Mouse (Mus musculus): ENCODE data around the gene Atp6v1fnb.

Gene Atp6v1fnb

DNA sequence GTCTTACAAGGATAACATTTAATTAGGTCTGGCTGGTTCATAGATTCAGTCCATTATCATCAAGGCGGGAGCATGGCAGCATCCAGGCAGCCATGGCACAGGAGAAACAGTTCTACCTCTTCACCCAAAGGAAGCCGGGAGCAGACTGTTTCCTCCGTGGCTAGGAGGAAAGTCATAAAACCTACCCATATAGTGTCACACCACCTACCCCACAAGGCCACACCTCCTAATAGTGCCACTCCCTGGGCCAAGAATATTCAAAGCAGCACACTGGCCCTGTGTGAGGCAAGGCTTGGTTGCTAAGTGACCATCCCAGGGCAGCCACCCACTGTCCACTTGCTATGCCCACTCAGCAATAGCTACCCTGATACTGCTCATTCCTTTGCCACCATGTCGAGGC is at the start of gene Atp6v1fnb:
Atp6v1fnb (plus strand) TSS at position 301 of the 400 bp plus-strand sequence.
- no peak for DNase-seq (ENCODE audit: low read depth, low spot score)

DNA sequence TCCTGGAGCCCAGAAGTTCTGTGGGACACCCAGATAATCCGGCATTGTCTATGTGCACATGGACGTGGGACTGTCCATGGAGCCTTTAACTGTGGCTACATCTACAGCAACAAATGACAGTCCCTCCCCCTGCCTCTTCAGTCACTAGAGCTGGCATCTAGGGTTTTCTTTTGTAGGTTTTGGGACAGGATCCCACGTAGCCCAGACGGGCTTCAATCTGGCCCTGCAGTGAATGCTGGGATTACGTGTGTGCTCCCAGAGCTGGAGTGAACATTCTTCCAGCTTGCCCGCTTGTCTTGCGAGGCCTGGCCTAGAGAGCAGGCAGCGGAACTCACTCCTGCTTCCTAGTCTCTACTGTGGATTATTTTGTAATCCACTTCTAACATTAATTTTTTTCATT is 46.1 kb upstream of the Atp6v1fnb start:
- DNase-seq (ENCODE audit: low read depth, low spot score): no peak

DNA sequence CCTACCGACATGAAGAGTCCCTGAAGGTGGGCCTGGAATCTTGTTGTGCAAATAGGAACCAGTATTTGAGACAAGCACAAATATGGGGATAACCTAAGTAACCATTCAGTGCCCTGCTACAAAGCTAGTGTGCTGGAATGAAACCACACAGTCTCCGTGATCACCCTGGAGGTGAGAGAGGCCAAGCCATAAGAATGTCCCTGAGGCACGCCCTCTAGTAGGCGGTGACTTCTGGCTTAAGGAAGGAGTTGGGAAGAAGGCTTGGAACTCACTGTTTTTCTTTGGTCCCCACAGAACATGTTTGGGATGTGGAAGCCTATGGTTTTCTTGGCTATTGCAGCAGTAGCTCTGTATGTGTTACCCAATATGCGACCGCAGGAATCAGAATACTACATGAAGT is 44.9 kb upstream of the Atp6v1fnb start:
- peak; percentile 36 for DNase-seq (ENCODE audit: low read depth, low spot score)

DNA sequence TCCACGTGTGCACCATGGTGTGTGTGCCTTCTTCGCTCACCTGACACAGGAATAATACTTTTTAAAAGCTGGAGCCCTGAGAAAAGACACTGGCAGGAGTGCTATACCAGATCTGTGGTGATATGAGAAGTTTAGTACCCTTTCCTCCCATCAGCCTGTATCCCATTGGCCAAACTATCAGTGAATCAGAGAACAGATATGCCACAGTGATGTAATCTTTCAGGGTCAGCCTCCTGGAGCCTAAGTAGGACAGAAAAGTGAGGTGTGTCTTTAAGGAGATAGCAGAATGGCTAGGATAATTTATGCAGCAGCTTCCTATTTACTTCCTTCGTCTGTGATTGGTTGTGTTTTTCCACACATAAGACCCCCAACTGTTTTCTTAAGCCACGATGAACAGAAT is 43.1 kb upstream of the Atp6v1fnb start:
- DNase-seq (ENCODE audit: low read depth, low spot score): peak; percentile 72

DNA sequence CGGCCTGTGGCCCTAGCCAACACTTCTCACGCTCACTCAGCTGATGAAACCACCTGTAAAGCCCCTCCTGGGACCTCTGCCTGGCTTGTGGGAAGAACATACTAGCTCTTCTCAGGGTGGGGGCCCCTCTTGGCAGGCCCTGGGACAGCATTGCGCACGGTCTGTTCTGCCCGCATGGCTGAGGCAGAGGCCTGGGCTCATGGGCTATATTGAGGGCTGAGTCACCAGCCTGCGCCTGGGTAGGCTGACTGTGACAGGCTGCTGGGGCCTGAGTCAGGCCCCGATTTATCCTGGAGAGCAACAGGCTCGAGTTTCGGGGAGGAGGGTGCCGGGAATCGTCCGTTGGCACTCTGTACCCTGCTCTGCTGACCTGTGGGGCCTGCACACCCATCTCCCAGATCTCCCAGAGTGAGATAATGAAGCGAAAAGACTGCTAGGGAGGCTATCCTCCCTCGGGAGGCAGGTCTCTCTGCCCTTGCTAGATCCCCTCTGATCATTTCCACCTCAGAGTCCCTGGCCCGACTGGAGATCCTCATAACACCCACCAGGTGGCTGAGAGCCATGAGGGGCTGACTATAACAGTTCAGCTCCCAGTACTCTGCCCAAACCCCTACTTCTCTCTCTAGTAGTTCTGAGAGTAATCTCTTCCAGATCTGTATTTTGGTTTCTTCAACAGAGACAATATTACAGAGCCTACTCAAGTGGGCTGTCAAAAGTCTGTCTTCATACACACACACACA is 40.4 kb upstream of the Atp6v1fnb start:
- DNase-seq (ENCODE audit: low read depth, low spot score): peak; percentile 88

DNA sequence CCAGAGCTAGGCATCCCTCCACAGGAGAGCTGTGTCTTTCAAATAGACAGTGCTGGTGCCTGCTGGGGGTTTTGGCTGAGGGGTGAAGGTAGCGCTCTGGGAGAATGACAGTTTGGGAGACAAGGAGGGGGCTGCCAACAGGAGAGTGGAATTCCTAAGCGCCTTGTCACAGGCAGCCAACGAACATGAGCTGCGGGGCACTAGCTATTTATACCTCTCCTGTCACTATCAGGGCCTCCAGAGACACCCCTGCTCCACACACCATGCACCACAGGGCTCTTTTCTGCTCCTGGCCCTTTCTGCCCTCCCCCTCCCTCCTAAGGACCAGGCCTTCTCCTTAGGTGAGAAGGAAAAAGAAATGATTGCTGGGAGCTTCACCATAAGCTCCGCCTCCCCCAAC is 39.8 kb upstream of the Atp6v1fnb start:
- DNase-seq (ENCODE audit: low read depth, low spot score): peak; percentile 81

DNA sequence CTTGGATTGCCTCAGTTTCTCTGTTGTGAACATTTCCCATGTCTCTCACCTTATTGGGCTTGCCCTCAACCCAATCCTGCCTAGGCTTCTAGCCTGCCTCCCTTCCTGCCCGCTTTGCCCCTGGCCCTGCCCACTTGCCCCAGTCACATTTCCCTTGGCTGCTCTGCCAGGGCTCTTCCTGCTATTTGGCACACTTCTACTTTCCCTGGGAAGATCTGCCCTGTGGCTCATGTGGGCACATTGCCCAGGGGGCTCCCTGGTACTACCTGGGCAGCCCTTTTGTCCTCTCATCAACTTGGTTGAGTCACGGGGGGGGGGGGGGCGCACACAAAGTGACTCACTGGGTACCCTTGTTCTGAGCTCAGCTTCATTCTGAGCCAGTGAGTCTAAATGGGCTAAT is 39.1 kb upstream of the Atp6v1fnb start:
- peak; percentile 75 for DNase-seq (ENCODE audit: low read depth, low spot score)

DNA sequence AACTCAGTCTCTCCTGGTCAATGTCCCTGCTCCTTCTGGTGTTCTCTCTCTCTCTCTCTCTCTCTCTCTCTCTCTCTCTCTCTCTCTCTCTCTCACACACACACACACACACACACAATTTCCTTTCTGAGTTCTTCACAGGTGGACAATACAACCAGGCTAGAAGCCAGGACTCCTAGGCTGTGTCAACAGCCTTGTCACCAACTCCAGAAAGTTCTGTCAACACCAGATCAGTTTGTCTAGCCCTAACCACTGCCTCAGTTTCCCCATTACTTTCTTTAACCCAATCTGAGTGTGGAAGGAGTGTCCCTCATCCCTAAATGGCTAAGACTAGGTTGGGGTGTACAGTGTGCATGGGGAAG is 38.6 kb upstream of the Atp6v1fnb start:
- peak; percentile 66 for DNase-seq (ENCODE audit: low read depth, low spot score)

DNA sequence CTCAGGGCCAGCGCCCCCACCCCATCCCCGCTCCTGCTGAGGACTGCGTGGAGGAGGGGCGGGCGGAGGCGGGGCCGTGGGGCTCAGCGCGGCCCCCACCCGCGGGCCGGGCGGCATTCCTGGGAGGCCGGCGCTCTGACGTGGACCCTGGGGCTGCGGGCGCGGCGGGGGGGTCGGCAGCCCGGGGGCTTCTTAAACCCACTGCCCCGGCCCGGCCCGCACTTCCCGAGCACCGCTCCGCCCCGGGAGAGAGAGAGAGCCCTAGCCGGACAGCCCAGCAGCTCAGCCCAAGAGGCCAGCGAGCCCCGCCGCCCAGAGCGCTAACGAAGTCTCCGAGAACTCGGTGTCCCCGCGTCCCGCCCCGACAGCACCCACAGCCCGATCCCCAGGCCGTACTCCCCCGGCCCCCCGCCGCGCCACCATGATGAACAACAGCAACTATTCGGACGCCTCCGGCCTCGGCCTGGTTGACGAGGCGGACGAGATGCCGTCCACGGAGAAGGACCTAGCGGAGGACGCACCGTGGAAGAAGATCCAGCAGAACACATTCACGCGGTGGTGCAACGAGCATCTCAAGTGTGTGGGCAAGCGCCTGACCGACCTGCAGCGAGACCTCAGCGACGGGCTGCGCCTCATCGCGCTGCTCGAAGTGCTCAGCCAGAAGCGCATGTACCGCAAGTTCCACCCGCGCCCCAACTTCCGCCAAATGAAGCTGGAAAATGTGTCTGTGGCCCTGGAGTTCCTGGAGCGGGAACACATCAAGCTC is 38.0 kb upstream of the Atp6v1fnb start, which contains the start of gene Flnc:
Flnc (plus strand) TSS at position 219 of the 766 bp plus-strand sequence.
- DNase-seq (ENCODE audit: low read depth, low spot score): peak; percentile 64

DNA sequence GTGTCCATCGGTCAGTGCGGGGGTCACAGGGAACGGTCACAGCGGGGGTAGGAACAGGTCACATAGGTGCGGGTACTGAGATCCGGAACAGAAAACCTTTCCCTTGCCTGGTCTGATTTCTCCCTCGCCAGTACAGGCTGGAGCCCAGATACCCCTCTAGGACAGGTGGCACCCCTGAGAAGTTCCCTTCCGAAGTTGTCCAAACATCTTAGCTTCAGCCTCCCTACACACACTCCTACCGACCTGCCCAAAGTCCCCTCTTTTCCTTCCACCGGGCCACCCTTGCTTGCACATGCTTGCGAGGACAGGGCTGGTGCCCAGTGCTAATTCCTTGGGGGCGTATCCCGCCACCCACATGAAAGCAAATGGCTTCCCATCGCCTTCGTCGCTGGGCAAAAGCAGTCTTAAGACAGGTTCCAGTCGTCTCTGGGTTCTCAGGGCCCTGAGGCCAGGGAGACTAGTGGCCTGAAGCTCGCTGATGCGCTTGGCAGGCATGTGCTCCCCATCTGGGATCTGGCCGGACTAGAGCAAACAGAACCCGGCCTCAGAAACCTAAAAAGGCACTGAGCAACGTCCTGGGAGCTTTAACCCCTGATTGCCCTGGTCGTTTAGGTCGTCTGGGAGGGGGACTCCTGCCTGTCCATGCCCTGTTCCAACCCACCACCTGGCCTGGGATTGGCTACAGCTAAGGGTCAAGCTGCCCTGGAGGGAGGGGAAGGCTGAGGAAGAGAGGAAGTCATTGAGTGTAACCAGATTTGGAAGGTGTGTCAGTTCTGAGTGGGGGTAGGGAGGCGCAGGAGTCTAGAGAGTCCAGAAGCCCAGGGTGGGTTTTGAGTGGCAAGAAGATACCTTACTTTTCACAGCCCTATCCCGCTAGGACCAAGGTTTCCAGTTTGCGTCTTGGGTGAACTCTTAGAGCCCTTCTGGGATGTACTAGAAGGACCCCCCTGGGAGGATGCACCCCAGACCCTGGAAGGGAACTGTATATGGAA is 37.1 kb upstream of the Atp6v1fnb start:
- DNase-seq (ENCODE audit: low read depth, low spot score): peak; percentile 85

DNA sequence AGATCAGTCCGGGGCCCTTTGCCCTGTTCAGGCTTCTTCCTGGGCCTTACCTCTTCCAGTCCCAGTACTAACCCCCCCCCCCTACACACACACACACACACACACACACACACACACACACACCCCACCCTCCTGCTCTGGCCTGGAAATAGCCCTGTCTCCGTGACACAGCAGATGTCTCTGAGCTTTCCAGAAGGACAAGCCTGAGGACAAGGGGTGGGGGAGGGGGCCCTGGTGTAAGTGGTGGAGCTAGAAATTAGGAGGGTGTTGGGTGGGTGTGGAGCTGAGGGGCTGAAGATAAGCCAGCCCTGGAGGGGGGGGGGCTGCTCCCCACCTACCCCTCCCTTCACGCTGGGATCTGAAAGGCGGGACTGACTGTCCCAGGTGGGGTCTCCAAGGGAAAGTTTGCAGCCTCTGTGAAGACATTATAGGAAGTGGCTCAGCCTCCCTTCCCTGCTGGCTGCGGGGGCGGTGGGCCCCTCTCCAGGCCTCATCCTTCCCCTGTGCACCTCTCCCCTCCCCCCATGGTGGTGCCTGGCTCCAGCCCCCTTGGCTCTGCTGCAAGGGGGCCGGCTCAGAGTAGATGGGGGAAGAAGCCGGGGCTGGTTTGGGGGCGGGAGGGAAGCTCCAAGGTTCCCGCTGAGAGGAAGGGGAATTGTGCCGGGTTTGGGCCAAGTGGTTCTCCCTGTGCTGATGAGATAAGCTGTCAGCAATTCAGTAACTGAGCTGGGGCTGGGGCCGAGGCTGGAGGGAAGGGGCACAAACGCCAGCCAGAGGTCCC is 36.1 kb upstream of the Atp6v1fnb start:
- DNase-seq (ENCODE audit: low read depth, low spot score): peak; percentile 82

DNA sequence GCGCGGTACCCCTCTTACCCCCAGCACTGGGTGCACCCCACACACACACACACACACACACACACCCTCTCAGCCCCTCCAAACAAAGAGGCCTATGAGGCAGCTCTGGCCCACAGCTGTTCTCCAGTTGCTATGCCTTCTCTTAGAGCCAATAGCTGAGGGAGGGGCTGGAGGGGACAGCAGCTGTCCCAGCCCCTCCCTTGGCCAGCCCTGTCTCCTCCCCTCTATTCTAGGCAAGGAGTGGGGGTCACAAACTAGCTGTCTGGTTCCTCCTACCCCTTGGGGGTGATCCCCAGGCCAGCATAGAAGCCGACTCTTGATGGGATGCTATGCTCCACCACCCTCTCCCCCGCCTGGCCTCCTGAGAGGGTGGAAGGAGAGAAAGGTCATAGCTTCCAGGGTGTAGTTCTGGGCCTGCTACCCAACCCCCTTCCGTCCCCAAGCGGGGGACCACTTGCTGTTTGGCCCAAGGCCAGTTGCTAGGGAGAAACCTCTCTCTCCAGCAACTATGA is 35.2 kb upstream of the Atp6v1fnb start:
- peak; percentile 64 for DNase-seq (ENCODE audit: low read depth, low spot score)

DNA sequence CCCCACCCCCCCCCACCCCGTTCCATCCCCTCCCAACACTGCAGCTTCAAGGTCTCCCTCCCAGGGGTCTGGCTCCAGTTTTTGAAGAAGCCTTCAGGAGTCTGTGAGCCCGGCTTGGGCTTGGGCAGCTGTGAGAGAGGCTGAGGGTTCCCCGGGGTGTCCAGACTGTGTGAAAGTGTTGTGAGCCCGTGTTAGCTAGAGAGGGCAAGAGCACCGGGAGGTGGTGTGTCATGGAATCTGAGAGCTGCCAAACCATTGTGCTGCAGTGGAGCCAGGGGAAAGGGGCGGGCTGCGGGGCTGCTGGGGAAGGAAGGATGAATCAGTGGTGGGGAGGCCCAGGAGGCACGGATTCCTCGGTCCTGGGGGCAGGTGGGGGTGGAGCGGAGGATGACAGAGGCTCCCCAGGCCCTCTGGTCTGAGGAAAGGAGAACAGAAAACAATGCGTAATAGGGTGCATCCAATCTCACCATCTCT is 34.7 kb upstream of the Atp6v1fnb start:
- peak; percentile 97 for DNase-seq (ENCODE audit: low read depth, low spot score)

DNA sequence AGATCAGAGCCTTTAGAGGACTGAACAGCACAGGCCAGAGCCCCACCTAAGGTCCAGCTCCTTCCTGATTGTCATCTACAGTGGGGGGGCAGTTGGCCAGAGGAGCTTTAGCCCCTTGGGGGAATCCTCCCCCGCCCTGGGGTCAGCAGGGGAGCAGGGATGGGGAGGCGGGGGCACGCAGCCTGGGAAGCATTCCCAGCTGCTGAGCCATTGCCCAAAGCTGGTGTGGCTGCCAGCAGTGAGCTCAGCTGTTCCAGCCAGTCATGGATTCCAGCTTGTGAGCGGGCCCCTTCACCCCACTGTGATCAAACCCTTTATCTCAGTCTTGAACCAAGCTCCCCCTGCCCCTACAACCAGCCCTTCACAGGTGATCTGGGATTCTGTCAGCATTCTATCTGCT is 32.0 kb upstream of the Atp6v1fnb start:
- peak; percentile 37 for DNase-seq (ENCODE audit: low read depth, low spot score)

DNA sequence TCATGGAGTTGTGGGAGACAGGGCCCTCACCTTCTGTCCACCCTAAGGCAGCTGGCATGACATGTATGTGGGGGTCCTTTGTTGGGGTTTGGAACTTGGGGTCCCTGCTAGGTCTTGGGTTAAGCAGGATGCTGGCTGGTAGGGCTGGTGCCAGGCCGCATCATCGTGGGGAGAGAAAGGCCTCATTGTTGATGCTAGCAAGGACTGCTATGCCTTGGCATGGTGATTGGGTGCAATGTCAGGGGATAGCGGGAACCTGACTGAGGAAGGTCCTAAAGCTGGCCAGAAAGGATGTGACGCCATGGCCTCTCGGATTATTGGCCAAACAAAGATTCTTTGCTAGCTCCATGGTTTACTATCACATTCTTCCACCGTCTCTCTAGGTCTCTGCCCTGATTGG is 31.4 kb upstream of the Atp6v1fnb start:
- no peak for DNase-seq (ENCODE audit: low read depth, low spot score)

DNA sequence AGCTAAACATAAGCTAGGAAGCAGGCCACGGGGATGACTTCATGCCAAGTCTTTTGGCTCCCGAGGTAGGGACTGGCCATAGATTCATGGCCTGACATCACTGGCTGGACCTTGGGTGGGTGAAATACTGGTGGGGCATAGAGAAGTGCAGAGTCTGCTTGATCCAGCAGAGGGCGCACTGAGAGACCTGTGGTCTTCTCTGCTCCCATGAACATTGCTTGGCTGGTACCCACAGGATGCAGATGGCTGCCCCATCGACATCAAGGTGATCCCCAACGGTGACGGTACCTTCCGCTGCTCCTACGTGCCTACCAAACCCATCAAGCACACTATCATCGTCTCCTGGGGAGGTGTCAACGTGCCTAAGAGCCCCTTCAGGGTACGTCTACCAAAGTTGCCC is 26.5 kb upstream of the Atp6v1fnb start:
- peak; percentile 82 for DNase-seq (ENCODE audit: low read depth, low spot score)

DNA sequence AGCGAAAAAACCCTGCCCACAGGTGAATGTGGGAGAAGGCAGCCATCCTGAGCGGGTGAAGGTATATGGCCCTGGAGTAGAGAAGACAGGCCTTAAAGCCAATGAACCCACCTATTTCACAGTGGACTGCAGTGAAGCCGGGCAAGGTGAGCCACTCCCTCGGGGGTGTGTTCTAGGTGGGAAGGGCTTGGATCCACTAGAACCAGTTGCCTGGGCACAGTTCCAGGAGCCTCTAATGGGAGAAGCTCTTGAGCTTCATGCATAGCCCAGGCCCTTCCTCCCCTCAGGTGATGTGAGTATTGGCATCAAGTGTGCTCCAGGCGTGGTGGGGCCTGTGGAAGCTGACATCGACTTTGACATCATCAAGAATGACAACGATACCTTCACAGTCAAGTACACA is 25.9 kb upstream of the Atp6v1fnb start:
- no peak for DNase-seq (ENCODE audit: low read depth, low spot score)

DNA sequence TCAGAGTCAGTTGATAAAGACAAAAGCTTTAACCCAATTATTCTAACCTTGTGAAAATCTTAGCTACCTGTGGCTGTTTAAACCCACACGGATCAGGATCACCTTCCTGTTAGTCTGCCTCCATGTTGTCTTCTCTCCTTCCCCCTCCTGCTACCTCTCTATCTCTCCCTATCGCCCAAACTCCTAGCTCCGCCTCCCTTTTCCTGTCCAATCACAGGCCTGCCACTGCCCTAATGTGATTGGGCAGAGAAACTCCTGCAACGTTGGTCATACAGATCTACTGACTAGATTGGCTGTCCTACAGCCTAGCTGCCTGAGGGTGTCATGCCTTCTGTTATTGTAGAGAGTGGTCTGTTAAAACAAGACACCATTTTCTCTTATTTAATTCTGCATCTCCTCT is 21.4 kb upstream of the Atp6v1fnb start:
- peak; percentile 60 for DNase-seq (ENCODE audit: low read depth, low spot score)

DNA sequence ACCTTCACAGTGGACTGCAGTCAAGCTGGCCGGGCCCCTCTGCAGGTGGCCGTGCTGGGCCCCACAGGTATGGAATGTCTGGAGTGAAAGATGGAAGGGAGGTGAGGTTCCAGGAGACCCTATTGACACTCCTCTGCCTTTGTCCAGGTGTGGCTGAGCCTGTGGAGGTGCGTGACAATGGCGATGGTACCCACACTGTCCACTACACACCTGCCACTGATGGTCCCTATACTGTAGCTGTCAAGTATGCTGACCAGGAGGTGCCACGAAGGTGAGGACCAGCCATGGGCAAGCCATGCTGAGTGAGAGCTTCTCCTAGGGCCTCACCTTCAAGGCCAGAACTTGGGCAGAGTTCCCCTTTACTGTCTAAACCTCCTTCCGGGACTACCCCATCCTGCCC is 20.6 kb upstream of the Atp6v1fnb start:
- no peak for DNase-seq (ENCODE audit: low read depth, low spot score)

DNA sequence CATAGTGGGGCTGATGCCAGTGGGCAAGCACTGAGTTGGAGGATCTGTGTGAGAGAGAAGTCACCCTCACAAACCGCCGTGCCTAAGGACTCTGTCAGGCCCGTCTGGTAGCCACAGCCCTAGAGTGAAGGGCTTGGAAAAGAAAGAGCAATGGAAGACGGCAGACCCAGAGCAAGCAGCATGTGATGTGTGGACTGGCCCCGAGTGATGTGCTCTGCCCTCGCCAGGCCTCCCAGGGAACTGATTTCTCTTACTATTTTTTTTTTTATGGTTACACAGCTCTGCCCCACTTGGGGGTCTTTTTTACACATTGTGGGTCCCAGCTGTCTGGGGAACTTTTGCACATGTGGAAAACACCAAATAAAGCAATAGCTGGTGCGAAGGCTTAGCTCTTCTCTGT is 9.7 kb upstream of the Atp6v1fnb start:
- DNase-seq (ENCODE audit: low read depth, low spot score): no peak

DNA sequence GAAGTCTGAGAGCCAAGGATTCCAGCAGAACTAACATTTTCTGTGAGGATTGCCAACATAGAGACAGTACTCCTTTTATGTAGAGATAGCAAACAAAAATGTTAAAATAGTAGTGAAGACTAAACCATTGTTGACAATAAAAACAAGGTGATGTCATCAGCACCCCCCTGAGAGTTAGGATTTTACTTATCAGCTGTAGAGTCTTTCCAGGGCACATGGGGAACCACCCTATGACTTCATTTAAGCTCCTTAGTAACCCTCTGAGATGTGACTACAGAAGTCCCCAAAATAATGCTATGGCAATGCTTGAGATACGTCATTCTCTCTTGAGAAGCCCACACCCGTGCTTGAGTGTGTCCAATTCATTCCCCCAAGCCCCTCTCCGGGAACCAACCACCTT is 7.8 kb upstream of the Atp6v1fnb start:
- DNase-seq (ENCODE audit: low read depth, low spot score): peak; percentile 25

Data from 3T3-L1 (cell line).